Mouse (Mus musculus) small intestine, adult 2 months (tissue): Measurements from ENCODE around the gene Gm17783.

Experiments
- CTCF ChIP-seq: fragments of 200-500 bp; IDR thresholded peaks from 2 replicates; pipeline ENCODE4 v1.5.1; 2012; ENCODE audit warnings: low read depth, mild to moderate bottlenecking, control low read depth, inconsistent platforms, low read length, moderate library complexity, mixed read lengths; ENCODE audit not compliant: insufficient replicate concordance, insufficient read length; ENCODE audit errors: extremely low read depth
- POLR2A ChIP-seq: fragments of 200-500 bp; IDR thresholded peaks from 2 replicates; pipeline ENCODE4 v1.6.1; 2012; ENCODE audit warnings: low read depth, mild to moderate bottlenecking, control low read depth, inconsistent platforms, low read length, moderate library complexity

DNA sequence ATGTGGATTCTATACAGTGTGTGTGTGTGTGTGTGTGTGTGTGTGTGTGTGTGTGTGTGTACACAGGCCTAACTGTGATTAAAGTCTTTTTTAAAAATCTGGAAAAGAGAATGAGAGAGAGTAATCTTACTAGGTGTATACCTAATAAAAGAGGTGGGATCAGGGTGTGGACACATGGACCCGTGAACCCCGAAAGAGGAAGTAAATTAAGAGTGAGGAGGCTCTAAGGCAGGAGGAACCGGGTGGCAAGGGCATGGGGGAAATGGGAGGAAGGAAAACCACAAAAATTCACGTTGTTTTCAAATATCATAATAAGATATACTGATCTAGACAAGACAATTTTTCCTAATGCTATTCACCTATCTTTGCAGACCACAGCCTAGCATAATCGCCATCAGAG lies 6.3 kb downstream of the Gm17783 start:
- TF ChIP-seq POLR2A (no peak), CTCF (no peak)
